Mouse (Mus musculus): ENCODE data around the gene Mpv17l2.

Mpv17l2 gene

GRCm38 (mm10) chr8:70719796-70720270 is 40.9 kb downstream of the Mpv17l2 start:
- DNase-seq (ENCODE audit: low spot score) = no peak

DNA sequence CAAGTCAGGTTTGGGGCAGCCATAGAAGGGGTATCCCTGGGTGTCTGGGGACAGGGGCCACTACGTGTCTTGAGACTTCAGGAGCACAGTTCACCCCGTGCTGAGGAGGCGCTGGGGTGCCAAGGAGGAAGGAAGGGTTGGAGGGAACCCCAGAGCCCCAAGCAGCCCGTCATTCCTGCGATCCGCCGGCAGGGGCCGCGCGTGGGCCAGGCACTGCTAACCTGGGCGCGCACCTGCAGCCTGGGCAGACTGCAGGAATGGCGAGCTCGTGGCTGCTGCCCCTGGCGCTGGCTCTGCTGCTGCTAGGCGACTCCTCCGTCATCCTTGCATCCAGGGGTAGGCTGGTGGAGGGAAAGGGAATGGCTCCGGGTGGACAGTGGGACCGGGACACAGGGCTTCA is 42.4 kb downstream of the Mpv17l2 start, which contains the start of gene Gm3336:
Gene Gm3336, plus strand, starts transcription at position 247 of the 400 bp plus-strand sequence.
- no peak for DNase-seq (ENCODE audit: low spot score)

DNA sequence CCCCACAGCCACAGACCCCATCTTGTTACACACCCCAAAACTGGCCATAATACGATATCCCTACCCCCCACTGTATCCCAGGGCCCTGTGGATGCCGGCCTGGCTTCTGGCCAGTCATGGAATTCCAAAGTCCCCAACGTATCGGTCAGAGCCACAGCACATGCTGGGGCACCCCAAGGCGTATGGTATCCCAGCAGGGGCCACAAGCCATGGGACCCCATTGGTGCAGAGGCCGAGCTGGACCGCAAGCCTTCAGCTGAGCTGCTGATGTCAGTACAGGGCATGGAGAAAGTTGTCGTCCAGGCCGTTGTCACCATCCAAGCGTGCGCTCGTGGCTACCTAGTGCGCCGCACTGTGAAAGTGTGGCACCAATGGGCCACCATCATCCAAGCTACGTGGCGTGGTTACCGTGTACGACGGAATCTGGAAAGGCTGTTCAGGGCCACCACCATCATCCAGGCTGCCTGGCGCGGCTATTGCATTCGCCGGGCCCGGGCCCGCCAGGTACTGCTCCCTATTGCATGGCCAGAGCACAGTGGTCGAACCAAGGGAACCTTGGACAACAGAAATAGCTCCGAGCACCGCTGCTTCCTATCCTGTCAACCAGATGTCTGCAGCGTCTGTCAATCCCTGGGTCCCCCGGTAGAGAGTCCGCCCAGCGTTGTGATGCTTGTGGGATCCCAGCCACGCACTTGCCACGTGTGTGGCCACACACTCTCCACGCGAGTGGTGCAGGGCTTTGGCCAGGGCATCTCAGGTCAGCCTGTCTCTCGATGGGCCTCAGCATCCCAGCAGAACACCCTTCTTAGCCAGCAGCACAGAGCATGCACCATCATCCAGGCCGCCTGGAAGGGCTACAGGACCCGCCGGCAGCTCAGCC is 44.0 kb downstream of the Mpv17l2 start:
- no peak for DNase-seq (ENCODE audit: low spot score)

DNA sequence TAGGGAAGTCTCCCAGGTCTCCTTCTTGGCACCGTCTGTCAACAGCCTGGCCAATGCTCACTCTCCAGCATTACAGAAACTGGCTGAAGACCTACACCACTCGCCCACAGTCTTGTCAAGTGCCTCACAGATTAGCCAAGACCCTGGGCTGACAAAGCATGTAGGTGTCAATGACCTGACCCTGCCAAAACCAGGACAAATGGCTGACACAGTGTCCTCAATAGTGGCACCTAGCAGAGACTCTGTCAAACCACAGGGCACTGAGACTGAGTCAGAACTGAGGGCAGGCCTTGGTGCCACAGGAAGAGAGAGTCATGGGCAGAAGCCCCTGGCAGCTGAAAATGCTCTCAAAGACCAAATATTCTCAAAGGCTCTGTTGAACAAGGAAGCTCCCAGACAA is 45.7 kb downstream of the Mpv17l2 start:
- DNase-seq (ENCODE audit: low spot score) = no peak

GRCm38 (mm10) chr8:70713991-70714390 is 46.8 kb downstream of the Mpv17l2 start:
- DNase-seq (ENCODE audit: low spot score) = no peak

DNA sequence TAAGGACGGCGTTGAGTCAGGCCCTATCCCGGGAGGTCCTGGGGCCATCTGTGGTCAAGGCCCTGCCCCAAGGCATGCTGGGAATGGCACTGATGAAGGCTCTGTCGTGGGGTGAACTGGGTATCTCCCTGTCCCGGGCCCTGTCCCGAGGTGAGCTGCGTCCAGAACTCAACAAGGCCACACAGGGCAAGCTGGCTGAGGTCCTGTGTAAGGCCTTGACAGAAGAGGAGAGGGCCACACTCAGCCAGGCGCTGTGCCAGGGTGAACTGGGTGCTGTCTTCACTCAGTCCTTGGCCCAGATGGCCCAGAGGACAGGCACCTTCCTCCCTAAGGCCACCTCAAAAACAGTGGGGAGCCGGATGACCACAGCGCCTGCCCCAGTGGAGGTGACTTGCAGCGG is 49.7 kb downstream of the Mpv17l2 start:
- DNase-seq (ENCODE audit: low spot score) = no peak

DNA sequence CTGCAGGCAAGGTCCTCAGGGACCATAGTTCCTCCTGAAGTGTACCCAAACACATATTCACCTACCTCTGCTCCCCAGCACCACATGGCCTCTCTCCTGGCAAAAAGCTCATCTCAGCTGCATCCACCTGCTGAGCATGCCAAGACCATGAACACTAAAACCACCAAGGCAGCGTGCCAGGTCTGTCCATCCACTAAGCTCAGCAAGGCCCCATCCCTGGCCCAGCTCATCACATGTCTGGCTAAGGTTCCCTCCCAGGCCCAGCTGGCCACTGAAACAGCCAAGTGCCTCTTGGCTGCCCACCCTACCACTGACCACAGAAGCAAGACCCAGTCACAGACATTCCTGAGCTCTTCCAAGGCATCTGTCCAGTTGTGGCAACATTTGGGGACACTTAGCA is 50.5 kb downstream of the Mpv17l2 start:
- no peak for DNase-seq (ENCODE audit: low spot score)

DNA sequence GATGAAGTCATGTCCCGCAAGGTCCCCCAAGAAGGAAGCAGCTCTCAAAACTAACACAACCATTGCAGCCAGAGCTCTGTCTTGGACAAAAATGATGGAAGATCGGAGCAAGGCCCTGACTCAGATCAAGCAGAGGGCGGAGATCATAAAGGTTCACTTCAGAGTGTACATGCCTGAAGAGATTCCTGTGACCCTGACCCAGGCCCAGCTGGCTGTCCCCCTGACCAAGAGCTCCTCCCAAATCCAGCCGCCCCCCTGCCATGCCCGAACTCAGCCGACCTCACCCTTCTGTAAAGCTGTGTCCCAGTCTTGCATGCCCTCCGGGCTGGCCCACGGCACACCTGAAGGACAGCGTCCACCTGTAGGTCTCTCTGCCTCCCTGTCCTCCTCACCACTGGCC is 51.0 kb downstream of the Mpv17l2 start:
- no peak for DNase-seq (ENCODE audit: low spot score)
